Mouse (Mus musculus): ENCODE data around the gene Nog. TPM values are rescaled to one million over a fixed set of nuclear protein-coding genes. Genes with fewer than 3 reads are reported as not detected.

The Nog gene
- polyA plus RNA-seq, 1 experiment from 2014 or later = 7.7 TPM

GRCm38 (mm10) chr11:89303421-89303820, 1.3 kb upstream of the Nog start:
- peak overlapping the region; percentile 87 for H3K4me2 ChIP-seq (replicated peaks)
- peaks cover 4% of the 10 kb centered on the region; the same call in 1 of the 2 replicates for H3K9me3 ChIP-seq (replicated peaks)
- peak overlapping the region; percentile 70 for H3K4me3 ChIP-seq
- peaks cover 7% of the 10 kb centered on the region for H3K27me3 ChIP-seq
- ATAC-seq (ENCODE audit: low FRiP score) = peak; percentile 49; the same call in 1 of the 2 replicates
- 2% methylated on average over 14 of the region's 16 CpGs for WGBS
- peak overlapping the region; percentile 90 for H3K27ac ChIP-seq
- H3K9ac ChIP-seq = peak overlapping the region; percentile 75
- no peaks in the 10 kb centered on the region for H3K36me3 ChIP-seq
- peaks cover 17% of the 10 kb centered on the region for H3K4me1 ChIP-seq

- H3K9me3 ChIP-seq (replicated peaks) = peaks cover 4% of the 10 kb centered on the region; the same call in 1 of the 2 replicates
- peaks cover 20% of the 10 kb centered on the region for H3K4me1 ChIP-seq
- peak overlapping the region; percentile 70 for H3K4me3 ChIP-seq
- ATAC-seq (ENCODE audit: low FRiP score) = peak; percentile 68
- H3K27ac ChIP-seq = peak overlapping the region; percentile 90
- H3K9ac ChIP-seq = peak overlapping the region; percentile 75
- 1% methylated on average over 23 of the region's 29 CpGs for WGBS
- H3K27me3 ChIP-seq = peaks cover 7% of the 10 kb centered on the region
- no peaks in the 10 kb centered on the region for H3K36me3 ChIP-seq
- peak overlapping the region; percentile 87 for H3K4me2 ChIP-seq (replicated peaks)
Observed at GRCm38 (mm10) chr11:89302816-89303180, 666 bp upstream of the Nog start.

GRCm38 (mm10) chr11:89301331-89302055, 639 bp downstream of the Nog start:
- H3K9ac ChIP-seq = peak overlapping the region; percentile 75
- WGBS = under 1% methylated on average over 46 of the region's 53 CpGs
- peak overlapping the region; percentile 87 for H3K4me2 ChIP-seq (replicated peaks)
- H3K36me3 ChIP-seq = no peaks in the 10 kb centered on the region
- peaks cover 25% of the 10 kb centered on the region for H3K4me1 ChIP-seq
- peak overlapping the region; percentile 90 for H3K27ac ChIP-seq
- H3K4me3 ChIP-seq = peak overlapping the region; percentile 70
- no peak for ATAC-seq (ENCODE audit: low FRiP score)
- peaks cover 7% of the 10 kb centered on the region for H3K27me3 ChIP-seq
- H3K9me3 ChIP-seq (replicated peaks) = peaks cover 3% of the 10 kb centered on the region; the same call in 1 of the 2 replicates

- no peaks in the 10 kb centered on the region for H3K9me3 ChIP-seq (replicated peaks)
- H3K27me3 ChIP-seq = peaks cover 14% of the 10 kb centered on the region
- H3K27ac ChIP-seq = no peak overlapping the region
- H3K4me3 ChIP-seq = peak overlapping the region; percentile 39
- ATAC-seq (ENCODE audit: low FRiP score) = peak; percentile 0; the same call in 1 of the 2 replicates
- WGBS = 1% methylated on average over 24 of the region's 26 CpGs
- H3K4me1 ChIP-seq = peaks cover 25% of the 10 kb centered on the region
- H3K36me3 ChIP-seq = no peaks in the 10 kb centered on the region
- H3K9ac ChIP-seq = peak overlapping the region; percentile 45
- H3K4me2 ChIP-seq (replicated peaks) = peak overlapping the region; percentile 66
Observed at GRCm38 (mm10) chr11:89299784-89300775, 2.1 kb downstream of the Nog start.

GRCm38 (mm10) chr11:89299116-89299783, 2.9 kb downstream of the Nog start:
- peak; percentile 49 for ATAC-seq (ENCODE audit: low FRiP score)
- peak overlapping the region; percentile 69 for H3K27ac ChIP-seq
- H3K9ac ChIP-seq = peak overlapping the region; percentile 49; the same call in 1 of the 2 replicates
- no peaks in the 10 kb centered on the region for H3K36me3 ChIP-seq
- under 1% methylated on average over 25 of the region's 36 CpGs for WGBS
- H3K4me1 ChIP-seq = peaks cover 25% of the 10 kb centered on the region
- H3K9me3 ChIP-seq (replicated peaks) = no peaks in the 10 kb centered on the region
- peak overlapping the region; percentile 39 for H3K4me3 ChIP-seq
- peak overlapping the region; percentile 66 for H3K4me2 ChIP-seq (replicated peaks)
- H3K27me3 ChIP-seq = peaks cover 16% of the 10 kb centered on the region

- H3K27ac ChIP-seq = peak overlapping the region; percentile 69
- ATAC-seq (ENCODE audit: low FRiP score) = peak; percentile 71
- no peaks in the 10 kb centered on the region for H3K9me3 ChIP-seq (replicated peaks)
- peaks cover 25% of the 10 kb centered on the region for H3K4me1 ChIP-seq
- H3K9ac ChIP-seq = peak overlapping the region; percentile 20; the same call in 1 of the 2 replicates
- H3K4me2 ChIP-seq (replicated peaks) = peak overlapping the region; percentile 66
- peak overlapping the region; percentile 39 for H3K4me3 ChIP-seq
- H3K36me3 ChIP-seq = no peaks in the 10 kb centered on the region
- peaks cover 17% of the 10 kb centered on the region for H3K27me3 ChIP-seq
- under 1% methylated on average over 40 of the region's 51 CpGs for WGBS
Observed at GRCm38 (mm10) chr11:89298285-89299010, 3.7 kb downstream of the Nog start.

- Histone ChIP-seq H3K4me2 (replicated peaks) (peak overlapping the region; percentile 66), H3K9me3 (replicated peaks) (no peaks in the 10 kb centered on the region), H3K36me3 (no peaks in the 10 kb centered on the region), H3K27me3 (peaks cover 20% of the 10 kb centered on the region), H3K4me3 (peak overlapping the region; percentile 39; the same call in 1 of the 2 replicates), H3K4me1 (peaks cover 25% of the 10 kb centered on the region), H3K9ac (no peak overlapping the region), H3K27ac (peak overlapping the region; percentile 69; the same call in 1 of the 2 replicates)
- no peak for ATAC-seq (ENCODE audit: low FRiP score)
- 28% methylated on average over 5 of the region's 5 CpGs for WGBS
Observed at GRCm38 (mm10) chr11:89297521-89297920, 4.6 kb downstream of the Nog start.

- no peak overlapping the region for H3K9ac ChIP-seq
- H3K36me3 ChIP-seq = no peaks in the 10 kb centered on the region
- no peak overlapping the region for H3K4me2 ChIP-seq (replicated peaks)
- no peaks in the 10 kb centered on the region for H3K27me3 ChIP-seq
- H3K9me3 ChIP-seq (replicated peaks) = no peaks in the 10 kb centered on the region
- no peak for ATAC-seq (ENCODE audit: low FRiP score)
- H3K4me3 ChIP-seq = no peak overlapping the region
- H3K4me1 ChIP-seq = 0 out of 2 replicates have a peak, but pooled peaks cover 3% of the 10 kb centered on the region
- H3K27ac ChIP-seq = no peak overlapping the region
- 81% methylated on average over 13 of the region's 13 CpGs for WGBS
Observed at GRCm38 (mm10) chr11:89269809-89270361, 32.2 kb downstream of the Nog start.

GRCm38 (mm10) chr11:89267520-89267919, 34.6 kb downstream of the Nog start:
- Histone ChIP-seq H3K36me3 (no peaks in the 10 kb centered on the region), H3K4me3 (no peak overlapping the region), H3K4me1 (0 out of 2 replicates have a peak, but pooled peaks cover 3% of the 10 kb centered on the region), H3K4me2 (replicated peaks) (no peak overlapping the region), H3K27me3 (no peaks in the 10 kb centered on the region), H3K9me3 (replicated peaks) (no peaks in the 10 kb centered on the region), H3K27ac (no peak overlapping the region), H3K9ac (no peak overlapping the region)
- ATAC-seq (ENCODE audit: low FRiP score) = no peak
- WGBS = 97% methylated on average over 3 of the region's 3 CpGs

- ATAC-seq (ENCODE audit: low FRiP score) = no peak
- H3K27ac ChIP-seq = no peak overlapping the region
- H3K4me2 ChIP-seq (replicated peaks) = no peak overlapping the region
- H3K4me3 ChIP-seq = no peak overlapping the region
- H3K4me1 ChIP-seq = 0 out of 2 replicates have a peak, but pooled peaks cover 2% of the 10 kb centered on the region
- H3K9me3 ChIP-seq (replicated peaks) = no peaks in the 10 kb centered on the region
- H3K36me3 ChIP-seq = no peaks in the 10 kb centered on the region
- 51% methylated on average over 4 of the region's 4 CpGs for WGBS
- H3K27me3 ChIP-seq = no peaks in the 10 kb centered on the region
- H3K9ac ChIP-seq = no peak overlapping the region
Observed at GRCm38 (mm10) chr11:89265080-89265479, 37.1 kb downstream of the Nog start.
